Mouse (Mus musculus) neural tube, embryonic 14.5 days (tissue): Measurements from ENCODE around the gene Btbd16. TPM values are rescaled to one million over a fixed set of nuclear protein-coding genes. Genes with fewer than 3 reads are reported as not detected.

Source experiments
- ATAC-seq: fragments of 200-750 bp; cut with Nextera tagmentation; 2 replicates; pipeline ENCODE4 v1.8.0; 2017; ENCODE audit warnings: low read depth, mild to moderate bottlenecking, moderate TSS enrichment, moderate library complexity
- H3K27ac ChIP-seq: fragments of 300-500 bp; sonication (generic); 2 replicates; pipeline ENCODE4 v1.5.1; 2014; ENCODE audit warnings: low read depth, mild to moderate bottlenecking, control low read depth, low read length, moderate library complexity, mixed read lengths
- H3K27me3 ChIP-seq: fragments of 300-500 bp; sonication (generic); 2 replicates; pipeline ENCODE4 v1.6.1; 2014; ENCODE audit warnings: low read length; ENCODE audit not compliant: control insufficient read depth, insufficient read depth
- H3K36me3 ChIP-seq: fragments of 300-500 bp; sonication (generic); 2 replicates; pipeline ENCODE4 v1.6.1; 2014; ENCODE audit warnings: low read length, mixed read lengths; ENCODE audit not compliant: control insufficient read depth, insufficient read depth
- H3K4me1 ChIP-seq: fragments of 300-500 bp; sonication (generic); 2 replicates; pipeline ENCODE4 v1.6.1; 2014; ENCODE audit warnings: low read length; ENCODE audit not compliant: control insufficient read depth, insufficient read depth
- H3K4me2 ChIP-seq: fragments of 300-500 bp; sonication (generic); 2 replicates; pipeline ENCODE4 v1.6.1; 2014; ENCODE audit warnings: mild to moderate bottlenecking, low read depth, low read length, control low read depth
- H3K4me3 ChIP-seq: fragments of 300-500 bp; sonication (generic); 2 replicates; pipeline ENCODE4 v1.5.1; 2014; ENCODE audit warnings: low read depth, low read length, control low read depth, mixed read lengths
- H3K9ac ChIP-seq: fragments of 300-500 bp; sonication (generic); replicated peaks from 2 replicates; pipeline ENCODE4 v1.6.1; 2014; ENCODE audit warnings: low read depth, mild to moderate bottlenecking, control low read depth, low read length, mixed read lengths
- H3K9me3 ChIP-seq: fragments of 300-500 bp; sonication (generic); 2 replicates; pipeline ENCODE4 v1.6.1; 2016; ENCODE audit warnings: low read length; ENCODE audit not compliant: control insufficient read depth
- WGBS: fragments of 180-500 bp; shearing (Covaris S2); extraction: QIAGEN DNeasy Blood & Tissue Kit; methylation state at CpG from one replicate; pipeline ENCODE4 v1.1.7; 2014; 5-methylcytosine and 5-hydroxymethylcytosine counted together
- polyA plus RNA-seq: library from polyadenylated mRNA; unstranded; fragments of >200 nt; fragmentation: Nextera tagmentation; extraction: Ambion mirVana; gene quantifications from 2 replicates; pipeline ENCODE4 v1.2.1, GENCODE M21; 2014

Gene Btbd16
- polyA plus RNA-seq, 1 experiment from 2014 or later: not detected

DNA sequence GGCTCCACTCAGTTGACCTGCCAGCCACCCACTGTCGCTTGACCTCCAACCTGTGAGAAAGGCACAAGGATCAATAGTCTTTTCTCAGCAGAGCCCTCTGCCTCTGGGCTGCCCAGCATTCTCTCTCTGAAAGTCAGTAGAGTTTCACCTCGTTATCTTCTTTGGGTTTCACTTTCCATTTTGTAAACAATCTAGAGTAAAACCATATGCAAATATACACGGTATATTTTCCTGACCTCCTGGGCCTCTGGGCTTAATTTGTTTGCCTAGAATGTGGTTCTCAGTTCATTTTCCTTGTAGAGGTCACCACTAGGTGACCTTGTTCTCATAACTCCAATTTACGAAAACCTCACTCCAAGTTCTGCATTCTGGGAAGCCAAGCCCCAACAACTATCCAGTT lies 26.8 kb downstream of the Btbd16 start:
- no peaks in the 10 kb centered on the region for H3K36me3 ChIP-seq
- 82% methylated on average over 4 of the region's 4 CpGs for WGBS
- ATAC-seq: no peak

DNA sequence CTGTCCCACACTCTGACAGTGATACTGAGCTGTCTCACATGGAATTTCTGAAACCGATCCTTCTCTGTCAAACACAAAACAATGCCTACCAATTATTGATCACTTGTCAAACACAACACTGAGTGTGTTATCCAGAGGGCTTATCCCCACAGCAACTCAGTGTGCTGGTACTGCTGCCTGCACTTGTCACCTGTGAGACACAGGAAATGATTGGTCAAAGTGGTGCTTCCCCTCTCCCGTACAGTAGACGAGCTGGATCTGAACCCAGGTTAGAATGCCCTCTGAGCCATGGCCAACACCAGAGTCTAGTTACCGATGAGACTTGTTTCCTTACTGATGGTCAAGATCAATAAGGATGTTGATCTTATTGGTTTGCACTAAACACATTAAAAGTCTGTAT lies 27.9 kb downstream of the Btbd16 start:
- H3K4me1 ChIP-seq: no peaks in the 10 kb centered on the region
- no peaks in the 10 kb centered on the region for H3K36me3 ChIP-seq
- ATAC-seq: no peak
- H3K9me3 ChIP-seq: no peaks in the 10 kb centered on the region
- H3K4me3 ChIP-seq: no peak overlapping the region
- no peak overlapping the region for H3K27ac ChIP-seq
- no peak overlapping the region for H3K4me2 ChIP-seq
- H3K27me3 ChIP-seq: no peaks in the 10 kb centered on the region
- no peak overlapping the region for H3K9ac ChIP-seq
- WGBS: 97% methylated on average over 4 of the region's 4 CpGs

More for the DNA sequence above, 26.8 kb downstream of the Btbd16 start:
- H3K4me3 ChIP-seq: no peak overlapping the region
- H3K27me3 ChIP-seq: no peaks in the 10 kb centered on the region
- H3K27ac ChIP-seq: no peak overlapping the region
- no peak overlapping the region for H3K9ac ChIP-seq
- no peaks in the 10 kb centered on the region for H3K9me3 ChIP-seq
- no peaks in the 10 kb centered on the region for H3K4me1 ChIP-seq
- no peak overlapping the region for H3K4me2 ChIP-seq

DNA sequence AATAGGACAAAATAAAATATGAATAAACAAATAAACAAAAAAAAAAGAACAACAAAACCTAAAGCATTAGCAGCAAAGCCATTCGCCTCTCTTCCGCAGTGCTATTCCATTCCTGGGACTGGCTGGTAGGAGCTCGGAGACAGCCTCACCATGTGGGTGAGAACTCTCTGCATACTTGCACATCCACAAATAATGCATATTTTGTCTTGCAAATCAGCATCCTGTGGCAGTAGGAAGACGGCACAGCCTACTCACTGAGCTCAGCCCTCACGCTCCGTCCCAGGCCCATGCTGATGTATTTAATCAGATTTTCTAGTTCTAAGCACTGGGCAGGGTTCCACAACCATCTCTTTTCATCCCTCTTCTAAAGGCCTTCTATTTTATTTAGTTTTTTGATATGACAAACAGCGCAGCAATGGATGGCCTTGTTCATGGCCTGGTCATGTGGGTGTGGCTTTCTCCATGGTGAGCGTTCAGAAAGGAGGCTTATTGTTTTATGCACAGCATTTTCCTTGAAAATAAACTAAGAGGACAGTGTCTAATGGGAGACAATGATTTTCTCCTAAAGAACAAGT lies 29.5 kb downstream of the Btbd16 start:
- Histone ChIP-seq H3K9ac (no peak overlapping the region), H3K4me3 (no peak overlapping the region), H3K27ac (no peak overlapping the region), H3K9me3 (no peaks in the 10 kb centered on the region), H3K4me1 (no peaks in the 10 kb centered on the region), H3K36me3 (no peaks in the 10 kb centered on the region), H3K27me3 (no peaks in the 10 kb centered on the region), H3K4me2 (no peak overlapping the region)
- ATAC-seq: no peak
- 86% methylated on average over 8 of the region's 8 CpGs for WGBS

DNA sequence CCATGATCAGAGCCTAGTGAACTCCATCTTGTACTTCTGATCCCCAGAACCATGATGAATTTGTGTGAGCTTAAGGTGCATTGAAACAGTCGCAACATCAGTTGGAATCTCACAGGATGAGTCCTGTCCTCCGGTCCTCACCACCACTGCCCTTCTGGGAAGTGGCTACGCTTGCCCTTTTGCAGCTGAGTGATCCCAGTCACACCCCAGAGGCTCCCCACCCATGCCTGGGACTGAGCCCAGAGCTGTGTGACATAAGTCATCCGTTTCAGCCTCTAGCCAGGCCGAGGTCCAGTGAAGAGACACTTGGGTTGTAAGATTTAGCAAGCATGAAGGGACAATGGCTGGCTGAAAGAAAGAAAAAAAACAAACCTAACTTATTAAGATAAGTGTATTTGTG lies 31.1 kb downstream of the Btbd16 start:
- no peak for ATAC-seq
- H3K36me3 ChIP-seq: no peaks in the 10 kb centered on the region
- WGBS: 84% methylated on average over 5 of the region's 5 CpGs

DNA sequence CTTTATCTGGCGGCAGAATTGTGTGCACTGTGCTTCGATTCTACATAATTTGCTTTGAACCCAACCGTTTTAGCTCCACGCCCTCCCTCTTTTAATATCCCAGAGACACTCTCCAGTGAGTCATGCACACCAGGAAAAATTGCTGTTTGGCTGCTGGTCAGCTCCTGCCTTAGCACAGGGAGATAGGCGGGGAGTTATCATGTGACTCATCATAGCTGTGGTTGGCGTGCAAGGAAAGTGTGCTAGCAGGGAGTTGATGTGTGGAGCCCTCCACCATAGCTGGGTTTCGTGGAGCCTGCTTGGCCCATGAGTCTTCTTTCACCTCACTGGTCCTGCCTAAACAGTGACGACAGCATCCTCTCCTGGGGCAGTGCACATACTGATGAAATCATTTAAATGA lies 33.9 kb downstream of the Btbd16 start:
- 72% methylated on average over 8 of the region's 8 CpGs for WGBS
- no peak overlapping the region for H3K4me2 ChIP-seq
- H3K9ac ChIP-seq: no peak overlapping the region
- no peaks in the 10 kb centered on the region for H3K4me1 ChIP-seq
- H3K27me3 ChIP-seq: no peaks in the 10 kb centered on the region
- no peak for ATAC-seq
- H3K4me3 ChIP-seq: no peak overlapping the region
- no peaks in the 10 kb centered on the region for H3K9me3 ChIP-seq
- H3K36me3 ChIP-seq: no peaks in the 10 kb centered on the region
- H3K27ac ChIP-seq: no peak overlapping the region

More for the DNA sequence above, 31.1 kb downstream of the Btbd16 start:
- H3K9me3 ChIP-seq: no peaks in the 10 kb centered on the region
- H3K27ac ChIP-seq: no peak overlapping the region
- no peak overlapping the region for H3K4me3 ChIP-seq
- no peaks in the 10 kb centered on the region for H3K4me1 ChIP-seq
- no peak overlapping the region for H3K9ac ChIP-seq
- no peak overlapping the region for H3K4me2 ChIP-seq
- H3K27me3 ChIP-seq: no peaks in the 10 kb centered on the region

DNA sequence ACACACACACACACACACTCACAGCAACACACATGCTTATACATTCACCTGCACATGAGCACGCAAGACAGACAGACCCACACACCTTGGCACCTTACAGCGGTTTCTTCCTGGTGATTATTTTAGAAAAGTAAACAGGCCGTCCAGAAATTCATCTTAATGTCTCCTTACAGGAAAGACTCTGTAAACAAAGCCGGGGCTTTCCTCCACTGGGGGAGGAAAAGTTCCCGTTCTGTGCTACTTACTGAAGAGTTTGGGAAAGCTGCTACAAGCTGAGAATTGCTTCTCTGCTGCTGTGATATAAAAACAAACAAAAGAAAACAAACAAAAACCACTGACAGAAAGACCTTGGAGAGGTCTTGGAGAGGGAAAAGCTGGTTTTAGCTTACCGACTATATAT lies 34.8 kb downstream of the Btbd16 start:
- WGBS: 71% methylated on average over 6 of the region's 6 CpGs
- no peak overlapping the region for H3K4me3 ChIP-seq
- H3K9me3 ChIP-seq: no peaks in the 10 kb centered on the region
- no peaks in the 10 kb centered on the region for H3K27me3 ChIP-seq
- ATAC-seq: no peak
- no peak overlapping the region for H3K9ac ChIP-seq
- no peaks in the 10 kb centered on the region for H3K4me1 ChIP-seq
- H3K36me3 ChIP-seq: no peaks in the 10 kb centered on the region
- no peak overlapping the region for H3K27ac ChIP-seq
- no peak overlapping the region for H3K4me2 ChIP-seq

DNA sequence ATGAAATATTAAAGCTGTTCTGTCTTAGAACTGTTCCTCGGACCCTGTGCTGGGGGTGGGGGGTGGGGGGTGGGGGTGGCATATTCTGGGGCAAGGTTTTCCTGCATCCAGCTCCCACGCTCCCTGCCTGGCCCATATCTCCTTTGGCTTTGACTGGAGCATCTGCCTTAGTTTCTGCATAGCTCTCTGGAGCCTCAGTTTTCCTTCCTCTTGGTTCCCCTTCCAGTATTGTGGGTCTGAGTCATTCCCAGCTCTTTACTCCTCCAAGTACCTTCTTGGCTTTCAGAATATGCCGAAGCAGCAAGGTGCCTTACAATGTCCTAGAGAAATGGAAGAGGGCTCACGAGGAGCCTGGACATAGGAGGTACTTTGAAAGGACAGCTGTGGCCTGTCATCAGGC lies 36.4 kb downstream of the Btbd16 start:
- Histone ChIP-seq H3K9me3 (no peaks in the 10 kb centered on the region), H3K36me3 (no peaks in the 10 kb centered on the region), H3K4me1 (no peaks in the 10 kb centered on the region), H3K4me2 (no peak overlapping the region), H3K4me3 (no peak overlapping the region), H3K27me3 (no peaks in the 10 kb centered on the region), H3K27ac (no peak overlapping the region), H3K9ac (no peak overlapping the region)
- no peak for ATAC-seq
- 83% methylated on average over 4 of the region's 4 CpGs for WGBS

DNA sequence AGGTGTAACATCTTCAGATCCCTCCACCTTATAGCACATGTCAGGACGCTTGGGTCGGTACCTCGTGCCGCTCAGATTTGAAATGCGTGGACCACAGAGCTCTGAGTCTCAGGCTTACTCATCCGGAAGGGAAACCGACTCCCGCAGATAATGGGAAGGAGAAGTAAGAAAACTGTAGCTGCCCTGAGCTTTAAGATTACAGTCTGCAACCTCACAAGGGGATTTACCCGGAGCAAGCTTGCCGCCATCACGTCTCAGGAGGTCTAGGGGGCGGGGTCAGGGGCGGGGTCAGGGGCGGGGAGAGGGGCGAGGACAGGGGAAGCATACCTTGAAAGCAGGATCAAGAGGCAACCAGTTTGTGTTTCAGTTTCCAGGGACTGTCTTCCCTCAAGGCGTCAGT lies 38.5 kb downstream of the Btbd16 start:
- no peak for ATAC-seq
- Histone ChIP-seq H3K9me3 (no peaks in the 10 kb centered on the region), H3K4me2 (no peak overlapping the region), H3K9ac (no peak overlapping the region), H3K4me1 (no peaks in the 10 kb centered on the region), H3K36me3 (no peaks in the 10 kb centered on the region), H3K27ac (no peak overlapping the region), H3K4me3 (no peak overlapping the region), H3K27me3 (no peaks in the 10 kb centered on the region)
- 48% methylated on average over 16 of the region's 16 CpGs for WGBS

DNA sequence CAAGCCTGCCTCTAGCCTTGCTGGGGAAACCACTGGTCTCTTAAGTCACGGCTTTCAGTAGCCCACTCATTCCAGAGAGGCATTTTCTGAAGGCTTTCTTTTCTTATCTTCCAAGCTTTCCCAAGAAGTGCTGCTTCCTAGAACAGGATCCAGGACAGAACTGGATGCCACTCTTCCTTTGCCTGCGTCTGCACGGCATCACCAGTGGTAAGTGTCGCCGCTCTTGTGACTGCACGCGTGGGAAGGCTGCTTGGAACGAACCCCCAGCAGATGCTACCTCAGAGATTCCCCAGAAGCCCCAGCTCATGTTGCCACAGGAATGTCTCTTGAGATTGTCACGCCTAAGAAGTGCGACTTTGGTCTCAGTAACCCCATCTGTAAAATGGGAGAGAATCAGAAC lies 41.7 kb downstream of the Btbd16 start:
- H3K4me2 ChIP-seq: no peak overlapping the region
- no peaks in the 10 kb centered on the region for H3K9me3 ChIP-seq
- H3K4me3 ChIP-seq: no peak overlapping the region
- ATAC-seq: no peak
- H3K27ac ChIP-seq: no peak overlapping the region
- WGBS: 94% methylated on average over 10 of the region's 10 CpGs
- H3K36me3 ChIP-seq: no peaks in the 10 kb centered on the region
- H3K27me3 ChIP-seq: no peaks in the 10 kb centered on the region
- no peaks in the 10 kb centered on the region for H3K4me1 ChIP-seq
- no peak overlapping the region for H3K9ac ChIP-seq
